Mouse (Mus musculus): Measurements from ENCODE around the gene Myh14. TPM values are rescaled to one million over a fixed set of nuclear protein-coding genes. Genes with fewer than 3 reads are reported as not detected.
"Not testable (repeated sequence)": the region's sequence is repeated elsewhere in the genome, so short reads cannot be mapped to it uniquely, and the experiment has no call there.

Gene Myh14
- total RNA-seq (2021), result 1 to 10 TPM; 5.5 to 9.8 TPM
- long read RNA-seq, experiment 1, full-length matches to known transcripts, result 2 of 5 reads
- long read RNA-seq, experiment 1, partial matches to known transcripts, result 2 of 5 reads
- long read RNA-seq, experiment 1, other reads (novel, unspliced or antisense), result 1 of 5 reads
- long read RNA-seq, experiment 2, partial matches to known transcripts, result 0 of 3 reads
- long read RNA-seq, experiment 2, other reads (novel, unspliced or antisense), result 3 of 3 reads

DNA sequence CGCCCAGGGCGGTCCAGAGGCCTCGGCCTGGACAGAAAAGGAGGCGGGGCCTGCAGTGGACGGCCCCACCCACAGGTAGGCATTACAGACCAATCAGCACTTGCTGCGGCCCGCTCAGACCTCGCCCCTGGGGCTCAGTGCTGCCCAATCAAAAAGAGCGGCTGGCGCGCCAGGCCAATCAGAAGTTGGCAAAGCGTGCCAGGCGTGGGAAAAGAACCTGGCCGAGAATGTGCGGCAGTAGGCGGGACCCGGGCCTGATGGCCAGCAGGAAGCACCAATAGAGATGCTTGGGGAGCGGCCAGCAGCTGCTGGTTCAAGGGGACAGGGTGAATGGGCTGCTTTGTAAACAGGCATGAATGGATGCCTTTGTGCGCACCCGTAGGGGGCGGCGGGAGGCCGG is at the start of gene Myh14:
TSS of gene Myh14 (minus strand) at position 41 of the 400 bp plus-strand sequence.
- peak; percentile 92 for DNase-seq

DNA sequence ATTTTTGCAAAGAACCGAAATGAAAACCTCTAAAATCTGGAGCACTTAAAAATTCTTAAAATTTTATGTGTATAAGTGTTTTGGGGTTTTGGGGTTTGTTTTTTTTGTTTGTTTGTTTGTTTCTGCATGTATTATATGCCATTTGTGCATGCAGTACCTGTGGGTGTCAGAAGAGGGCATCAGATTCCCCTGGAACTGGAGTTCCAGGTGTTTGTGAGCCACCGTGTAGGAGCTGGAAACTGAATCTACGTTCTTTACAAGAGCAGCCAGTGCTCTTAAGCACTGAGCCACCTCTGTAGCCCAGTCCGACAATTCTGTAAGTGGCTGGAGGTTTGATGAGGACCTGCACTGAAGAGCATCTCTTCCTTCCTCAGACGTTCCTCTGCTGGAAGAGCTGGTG is 39.2 kb upstream of the Myh14 start:
- no peak for DNase-seq

DNA sequence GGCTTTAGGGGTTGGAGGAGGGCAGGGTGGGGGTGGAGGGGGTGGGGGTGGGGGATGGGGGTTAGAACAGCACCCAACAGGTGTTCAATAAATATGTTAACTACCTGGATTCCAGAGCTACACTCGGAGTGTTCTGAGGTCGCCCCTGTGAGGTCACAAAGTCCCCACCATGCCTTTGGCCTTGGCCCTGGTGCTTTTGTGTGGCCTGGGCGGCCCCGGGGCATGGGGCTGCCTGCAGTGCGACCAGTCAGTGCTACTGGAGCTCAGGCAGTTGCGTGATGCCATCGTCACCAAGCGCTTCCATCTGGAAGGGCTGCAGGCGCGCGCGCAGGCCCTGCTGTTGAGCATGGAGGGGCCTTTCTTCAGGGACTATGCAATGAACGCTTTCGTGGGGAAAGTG is 37.9 kb upstream of the Myh14 start, which contains the start of gene Izumo2:
TSS of gene Izumo2 (plus strand) at position 169 of the 400 bp plus-strand sequence.
- no peak for DNase-seq

DNA sequence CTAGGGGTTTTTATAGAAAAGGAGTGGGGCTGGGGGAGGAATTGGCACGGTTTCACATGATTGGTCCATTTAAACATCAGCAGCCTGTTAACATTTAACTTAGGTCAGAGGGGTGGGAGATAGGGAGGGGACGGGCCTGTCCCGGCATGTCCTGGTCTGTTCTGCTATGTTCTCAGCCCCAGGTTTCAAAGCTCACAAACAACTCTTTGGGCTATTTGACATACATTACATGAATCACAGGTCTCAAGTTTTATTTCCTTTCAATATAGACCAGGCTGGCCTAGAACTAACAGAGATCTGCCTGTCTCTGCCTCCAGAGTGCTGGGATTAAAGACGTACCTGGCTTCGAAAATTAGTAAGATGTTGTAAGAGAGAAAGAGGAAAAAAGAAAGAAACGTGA is 37.5 kb upstream of the Myh14 start:
- DNase-seq, result not testable (repeated sequence)

DNA sequence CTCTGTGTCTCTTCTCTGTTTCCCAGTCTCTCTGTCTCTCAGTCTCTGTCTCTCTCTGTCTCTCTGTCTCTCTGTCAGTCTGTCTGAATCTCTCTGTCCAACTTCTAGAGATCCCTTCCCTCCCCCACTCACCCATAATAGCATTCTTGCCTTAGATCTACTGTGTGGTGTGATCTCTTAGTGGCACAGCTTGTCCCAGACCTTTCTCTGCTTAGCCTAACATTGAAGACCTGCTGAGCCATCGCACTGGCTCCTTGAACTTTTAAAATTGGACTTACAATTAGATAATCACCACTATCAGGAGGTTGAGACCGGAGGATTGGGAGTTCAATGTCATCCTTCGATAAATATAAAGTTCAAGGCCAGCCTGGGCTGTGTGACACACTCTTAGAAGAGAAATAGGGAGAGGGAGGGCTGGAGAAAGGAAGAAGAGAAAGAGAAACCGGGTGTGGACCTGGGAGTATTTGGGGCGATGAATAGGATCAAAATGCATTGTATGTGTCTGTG is 36.6 kb upstream of the Myh14 start:
- DNase-seq, result no peak

DNA sequence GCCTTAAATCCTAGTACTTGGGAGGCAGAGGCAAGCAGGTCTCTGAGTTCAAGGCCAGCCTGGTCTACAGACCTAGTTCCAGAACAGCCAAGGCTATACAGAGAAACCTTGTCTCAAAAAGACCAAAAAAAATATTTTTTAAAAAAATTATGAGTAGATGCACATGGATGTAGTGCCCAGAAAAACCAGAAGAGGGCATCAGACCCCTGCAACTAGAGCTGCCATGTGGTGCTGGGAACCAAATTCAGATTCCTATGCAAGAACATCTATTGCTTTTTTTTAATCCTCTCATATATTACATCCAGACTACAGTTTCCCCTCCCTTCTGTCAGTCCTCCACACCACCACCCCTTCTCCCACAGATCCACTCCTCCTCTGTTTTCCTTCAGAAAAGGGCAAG is 35.7 kb upstream of the Myh14 start:
- DNase-seq, result no peak

DNA sequence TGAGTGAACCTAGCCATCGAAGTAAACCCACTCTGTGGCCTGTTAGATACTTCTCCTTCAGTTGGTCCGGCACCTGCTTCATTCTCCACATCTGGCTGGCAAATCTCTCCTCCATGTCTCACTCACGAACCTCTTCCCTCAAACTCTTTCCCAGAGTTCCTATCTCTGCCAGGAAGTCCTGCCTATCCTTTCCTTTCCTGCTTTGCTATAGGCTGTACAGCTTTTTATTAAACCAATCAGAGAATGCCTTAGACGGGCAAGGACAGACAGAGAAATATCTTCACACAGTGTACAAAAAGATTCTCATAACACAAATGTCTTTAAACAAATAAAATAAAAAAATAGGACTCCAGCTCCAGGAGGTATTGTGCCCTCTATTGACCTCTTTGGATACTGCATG is 34.4 kb upstream of the Myh14 start:
- DNase-seq, result no peak

DNA sequence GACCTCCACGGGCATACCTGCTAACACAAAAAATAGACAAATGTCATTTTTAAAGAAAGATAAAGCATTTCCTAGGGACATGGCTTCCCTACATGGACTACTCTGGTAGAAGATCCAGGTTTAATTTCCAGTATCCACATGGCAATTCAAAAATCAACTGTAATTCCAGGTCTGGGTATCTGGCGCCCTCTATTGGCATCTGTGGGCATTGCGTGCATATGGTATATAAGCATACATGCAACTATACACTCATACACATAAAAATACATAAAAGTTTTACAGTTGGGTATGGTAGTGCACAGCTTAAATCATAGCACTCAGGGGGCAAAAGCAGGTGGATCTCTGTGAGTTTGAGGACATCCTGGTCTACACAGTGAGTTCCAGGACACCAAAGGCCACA is 33.7 kb upstream of the Myh14 start:
- peak; percentile 56 for DNase-seq

DNA sequence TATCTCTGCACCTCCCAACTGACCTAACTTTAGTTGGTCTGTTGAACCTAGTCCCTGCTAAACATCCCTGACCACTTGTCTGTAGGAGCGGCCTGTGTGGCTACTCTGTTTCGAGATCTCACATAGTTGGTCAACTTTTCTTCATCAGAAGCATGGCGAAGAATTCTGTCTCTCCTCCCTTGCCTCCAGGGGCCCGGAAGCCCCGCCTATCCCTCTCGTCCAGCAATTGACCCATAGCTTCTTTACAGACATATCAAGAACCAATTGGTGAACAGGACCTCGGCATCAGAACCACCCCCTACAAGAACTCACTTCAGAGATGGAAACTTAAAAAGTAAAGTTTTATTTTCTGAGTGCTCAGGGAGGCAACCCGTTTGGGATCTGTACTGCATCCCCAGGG is 32.3 kb upstream of the Myh14 start:
- DNase-seq, result no peak

DNA sequence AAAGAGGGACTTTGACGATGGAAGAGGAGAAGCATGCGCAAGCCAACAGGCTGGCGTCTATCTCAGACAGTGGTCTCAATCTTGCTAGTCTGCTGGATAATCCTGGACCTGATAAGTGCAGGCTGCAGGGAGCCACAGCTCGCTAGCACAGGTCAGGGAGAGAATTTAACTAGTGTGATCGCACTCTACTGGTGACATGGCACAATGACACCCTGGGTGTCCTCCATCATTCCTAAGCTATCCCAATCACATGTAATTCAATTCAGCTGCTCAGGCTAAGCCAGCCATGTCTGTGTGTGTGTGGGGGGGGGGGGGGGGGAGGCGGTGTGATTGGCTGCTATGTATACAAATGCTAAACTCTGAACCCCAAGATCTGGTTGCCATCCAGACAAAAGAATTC is 31.3 kb upstream of the Myh14 start:
- no peak for DNase-seq

DNA sequence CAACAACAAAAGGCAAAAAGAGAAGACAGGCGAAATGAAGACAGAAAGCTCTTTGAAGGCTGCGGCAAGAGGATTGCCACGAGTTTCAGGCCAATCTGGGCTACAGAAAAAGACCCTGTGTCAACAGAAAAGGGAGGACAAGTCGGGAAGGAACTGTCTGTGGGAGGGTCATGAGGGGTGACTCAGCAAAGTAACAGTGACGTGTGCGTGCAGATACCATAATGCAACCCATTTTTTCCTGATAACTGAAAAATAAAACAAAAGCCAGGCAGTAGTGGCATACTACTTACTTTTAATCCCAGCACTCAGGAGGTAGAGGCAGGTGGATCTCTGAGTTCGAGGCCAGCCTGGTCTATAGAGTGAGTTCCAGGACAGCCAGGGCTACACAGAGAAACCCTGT is 27.3 kb upstream of the Myh14 start:
- DNase-seq, result no peak

DNA sequence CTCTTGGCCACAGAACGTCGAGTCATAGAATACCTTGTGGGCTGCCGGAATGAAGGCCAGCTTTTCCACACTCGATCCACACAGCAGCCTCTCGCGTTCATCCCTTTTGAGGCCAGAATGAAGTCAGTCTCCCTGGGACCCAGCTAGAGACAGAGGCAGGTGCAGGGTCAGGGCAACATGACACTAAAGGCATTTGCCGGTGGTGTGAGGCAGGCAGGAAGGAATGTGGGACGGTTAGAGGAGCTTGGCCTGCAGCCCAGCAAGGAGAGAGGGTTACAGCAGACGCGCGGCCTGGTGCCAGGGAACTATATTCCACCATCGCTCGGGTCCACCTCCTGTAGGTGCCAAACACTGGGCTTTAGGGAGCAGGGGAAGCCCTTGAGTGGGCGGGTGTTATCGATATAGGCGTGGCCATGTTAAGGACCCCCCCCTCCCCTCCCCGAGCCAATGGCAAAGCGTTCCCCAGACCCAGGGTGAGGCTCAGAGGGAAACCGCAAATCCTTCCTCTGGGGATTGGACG is 26.6 kb upstream of the Myh14 start:
- peak; percentile 83 for DNase-seq

DNA sequence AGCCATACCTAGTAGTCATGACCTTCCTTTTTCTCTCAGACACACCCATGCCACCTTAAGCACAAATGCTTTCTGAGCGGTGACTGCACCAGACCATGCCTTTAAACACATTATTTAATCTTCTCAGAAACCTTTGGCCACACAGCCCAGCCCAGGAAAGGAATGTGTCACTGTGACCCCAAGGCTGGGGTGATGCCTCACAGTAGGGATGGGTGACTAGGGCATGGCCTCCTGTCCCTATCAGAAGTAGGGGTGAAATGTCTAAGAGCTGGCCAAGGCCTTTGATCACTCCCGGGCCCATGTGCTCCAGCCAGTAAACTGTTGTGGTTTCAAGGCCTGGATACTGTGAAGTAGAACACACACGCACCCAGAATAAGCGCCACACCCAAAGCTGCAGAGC is 24.6 kb upstream of the Myh14 start:
- DNase-seq, result no peak

DNA sequence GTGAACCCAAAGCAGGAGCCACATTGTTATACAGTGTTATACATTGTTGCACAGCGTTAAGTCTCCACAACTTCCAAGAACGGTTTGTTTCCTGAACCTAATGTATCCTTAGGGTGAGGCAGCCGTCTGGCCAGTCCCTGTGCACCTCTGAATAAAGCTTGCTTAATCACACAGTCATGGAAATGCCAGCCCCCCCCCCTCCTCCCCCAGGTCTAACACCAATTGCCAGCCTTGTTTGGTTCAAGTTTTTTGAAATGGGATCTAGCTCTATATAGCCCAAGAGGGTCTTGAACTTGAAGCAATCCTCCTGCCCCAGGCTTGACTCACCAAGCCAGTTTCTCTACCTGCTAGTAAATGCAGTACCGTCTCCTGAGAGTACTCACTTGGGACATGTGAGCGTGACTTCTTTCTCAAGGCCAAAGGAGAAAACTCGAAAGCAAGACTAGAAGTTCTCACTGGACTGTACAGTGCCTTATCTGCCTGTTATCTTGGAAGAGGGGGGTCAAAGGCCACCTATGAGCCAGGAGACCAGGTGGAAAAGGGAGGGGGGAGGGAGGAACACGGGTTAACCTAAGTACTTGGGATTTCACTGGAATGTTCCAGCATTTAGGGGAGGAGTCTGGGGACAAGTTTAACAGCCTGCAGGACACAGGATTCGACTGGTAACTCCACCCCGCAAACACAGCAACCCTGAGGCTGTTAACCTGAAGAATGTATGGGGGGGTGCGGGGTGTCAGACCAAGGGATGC is 23.0 kb upstream of the Myh14 start:
- no peak for DNase-seq

DNA sequence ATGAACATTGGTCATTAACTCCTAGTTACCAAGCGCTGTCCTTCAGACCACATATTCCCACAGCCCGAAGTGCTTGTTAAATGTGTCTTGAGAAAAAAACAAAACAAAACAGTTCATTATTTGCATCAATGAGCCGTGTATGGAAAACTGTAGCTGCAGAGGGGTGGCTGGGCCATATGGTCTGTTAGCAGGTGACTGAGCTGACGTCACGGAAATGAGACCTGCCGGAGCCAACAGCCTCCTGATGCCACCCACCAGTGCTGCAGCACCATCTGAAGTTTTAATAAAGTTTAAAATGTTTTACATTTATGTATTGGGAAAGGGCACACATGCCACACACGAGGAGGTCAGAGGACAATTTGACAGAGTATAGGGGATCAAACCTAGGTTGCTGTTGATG is 18.7 kb upstream of the Myh14 start:
- DNase-seq, result no peak

DNA sequence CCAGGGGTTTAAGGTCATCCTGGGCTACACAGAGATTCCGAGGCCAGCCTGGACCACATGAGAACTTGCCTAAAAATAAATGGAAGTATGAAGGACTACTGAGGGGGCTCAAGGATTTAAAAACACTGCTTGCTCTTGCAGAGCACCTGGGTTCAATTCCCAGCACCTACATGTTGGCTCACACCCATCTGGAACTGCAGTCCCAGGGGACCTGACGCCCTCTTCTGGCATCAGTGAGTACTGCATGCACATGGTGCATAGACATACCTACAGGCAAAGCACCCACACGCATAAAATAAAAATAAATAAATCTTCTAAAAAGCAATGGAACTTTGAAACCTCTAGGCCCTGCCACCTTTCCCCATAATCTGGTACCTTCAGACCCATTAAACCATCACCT is 18.2 kb upstream of the Myh14 start:
- no peak for DNase-seq

DNA sequence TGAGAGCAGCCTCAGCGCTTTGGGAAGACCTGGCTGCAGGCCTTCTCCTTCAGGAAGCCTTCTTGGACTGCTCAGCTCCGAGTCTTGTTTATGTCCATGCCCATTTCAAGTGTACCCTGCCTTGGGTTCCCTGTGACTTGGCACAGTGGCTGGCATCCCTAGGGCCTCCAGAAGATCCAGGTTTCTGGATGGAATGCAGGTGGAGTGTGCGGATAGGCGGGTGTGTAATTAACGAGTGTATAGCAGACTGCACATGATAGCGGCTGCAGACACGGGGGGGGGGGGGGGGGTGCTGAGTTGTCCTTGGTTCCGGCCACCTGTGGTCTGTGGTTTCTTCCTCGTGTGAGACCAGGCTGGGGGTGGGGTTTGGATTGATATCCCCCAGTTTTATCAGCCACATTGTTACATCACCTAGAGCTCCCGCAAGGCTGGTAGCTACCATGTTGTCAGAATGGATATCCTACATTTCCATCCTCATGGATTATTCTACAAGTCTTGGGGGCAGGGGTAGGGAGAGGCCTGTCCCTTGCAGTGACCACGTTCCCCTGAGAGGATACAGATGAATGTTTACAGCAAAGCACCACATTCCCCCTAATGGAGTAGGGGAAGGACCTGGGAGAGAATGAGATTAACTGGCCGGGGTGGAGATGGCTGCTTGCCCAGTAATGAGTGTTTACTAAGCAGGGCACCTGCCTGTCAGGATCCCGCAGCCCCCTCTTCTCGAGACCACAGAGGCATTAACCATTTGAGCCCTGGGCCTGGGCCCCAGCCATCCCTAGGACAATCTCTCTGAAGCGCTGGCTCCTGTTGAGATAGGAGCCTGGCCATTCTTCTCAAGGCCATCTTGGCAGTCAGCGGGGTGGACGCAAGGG is 15.1 kb upstream of the Myh14 start:
- DNase-seq, result no peak

DNA sequence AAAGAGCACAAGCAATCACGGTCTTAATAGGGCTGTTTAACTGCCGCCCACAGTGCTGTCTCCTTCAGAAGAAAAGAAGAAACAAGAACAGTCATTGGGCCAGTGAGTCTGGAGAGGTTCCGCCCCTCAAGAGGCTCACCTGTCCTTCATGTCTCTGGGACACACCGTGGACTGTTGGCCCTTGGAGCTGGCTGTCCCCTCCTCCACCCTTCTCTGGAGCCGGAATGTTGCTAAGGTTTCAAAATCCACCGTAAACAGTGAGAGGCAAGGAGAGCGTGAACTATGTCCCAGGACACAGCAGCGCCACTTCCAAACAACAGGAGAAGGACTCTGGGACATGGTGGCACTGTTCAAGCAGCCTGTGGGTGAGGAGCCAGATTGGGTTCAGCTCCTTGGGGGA is 13.0 kb upstream of the Myh14 start:
- no peak for DNase-seq

DNA sequence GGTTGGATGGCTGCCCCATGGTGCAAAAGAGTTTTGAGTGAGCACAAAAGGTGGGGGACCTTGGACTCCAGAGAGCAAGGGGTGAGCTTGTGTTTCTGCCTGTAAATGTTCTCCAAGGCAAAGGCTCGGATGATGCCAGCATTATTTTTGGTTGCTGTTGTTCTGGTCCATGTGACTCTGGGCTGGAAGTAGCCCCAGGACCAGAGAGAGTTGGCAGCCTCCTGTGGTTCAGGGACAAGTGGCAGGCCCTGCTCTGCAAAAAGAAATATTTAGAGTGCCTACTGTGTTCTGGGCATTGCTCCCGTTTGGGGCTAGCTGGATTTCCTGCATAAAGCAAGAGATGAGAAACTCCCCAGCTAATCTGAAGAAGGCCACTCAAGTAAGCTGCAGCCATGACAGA is 6.0 kb upstream of the Myh14 start:
- DNase-seq, result no peak

DNA sequence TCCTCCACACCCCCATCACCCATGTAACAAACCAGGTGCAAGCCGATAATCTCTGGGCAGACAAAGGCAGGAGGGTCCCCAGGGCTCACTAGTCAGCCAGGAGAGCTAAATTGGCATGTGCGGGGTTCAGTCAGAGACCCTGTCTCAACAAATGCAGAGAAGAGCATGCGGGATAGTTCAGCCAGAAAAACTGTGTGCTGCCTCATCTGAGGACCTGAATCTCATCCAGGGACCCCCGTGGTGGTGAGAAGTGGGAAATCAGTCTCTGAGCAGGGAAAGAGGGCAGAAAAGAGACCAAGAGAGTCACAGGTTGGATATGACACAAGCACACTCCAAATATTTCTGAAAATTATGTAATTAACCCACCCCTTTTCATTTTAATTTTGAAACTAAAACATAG is 5.5 kb upstream of the Myh14 start:
- no peak for DNase-seq

DNA sequence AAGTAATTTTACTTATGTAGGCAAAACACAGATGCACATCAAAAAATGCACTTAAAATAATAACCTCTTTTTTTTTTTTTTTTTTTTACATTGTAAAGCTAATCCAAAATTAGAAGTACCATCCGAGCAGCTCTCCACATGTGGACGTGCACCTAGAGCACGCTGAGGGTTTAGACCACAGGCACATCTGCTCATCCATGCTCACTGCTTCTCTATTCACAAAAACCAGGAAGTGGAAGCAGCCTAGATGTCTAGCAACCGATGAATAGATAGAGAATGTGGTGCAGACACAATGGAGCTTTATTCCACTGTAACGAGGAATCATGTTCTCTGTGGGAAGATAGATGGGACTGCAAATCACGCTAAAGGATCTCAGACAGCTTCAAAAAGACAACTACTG is 4.5 kb upstream of the Myh14 start:
- DNase-seq, result no peak

DNA sequence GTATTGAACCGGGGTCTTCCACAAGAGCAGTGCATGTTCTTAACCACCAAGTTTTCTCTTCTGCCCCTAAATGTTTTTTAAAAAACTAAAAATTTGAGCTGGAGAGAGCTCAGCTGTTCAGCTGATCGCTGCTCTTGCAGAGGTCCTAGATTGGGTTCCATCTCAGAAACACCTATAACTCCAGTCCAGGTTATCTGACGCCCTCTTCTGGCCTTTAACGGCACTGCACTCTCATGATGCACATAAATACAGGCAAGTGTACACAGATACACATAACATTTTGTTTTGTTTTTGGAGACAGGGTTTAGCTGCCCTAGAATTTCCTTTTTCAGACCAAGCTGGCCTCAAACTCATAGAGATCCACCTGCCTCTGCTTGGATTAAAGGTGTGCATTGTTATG is 3.9 kb upstream of the Myh14 start:
- no peak for DNase-seq

DNA sequence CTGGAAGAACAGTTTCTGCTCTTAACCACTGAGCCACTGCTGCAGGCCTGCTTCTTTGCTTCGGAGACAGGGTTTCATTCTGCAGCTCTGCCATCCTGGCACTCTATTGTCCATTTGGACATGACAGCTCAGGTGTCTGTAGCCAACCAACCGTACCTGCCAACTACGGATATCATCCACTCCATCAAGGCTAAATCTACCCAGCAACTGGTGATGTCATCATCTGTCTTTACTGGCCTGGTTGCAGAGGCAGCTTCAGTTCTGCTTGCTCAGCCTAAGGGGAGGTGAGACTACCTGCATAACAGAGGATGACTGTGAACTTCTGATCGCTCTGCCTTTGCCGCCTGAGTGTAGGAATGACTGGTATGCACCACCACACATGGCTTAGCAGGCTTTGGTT is 1.6 kb upstream of the Myh14 start:
- no peak for DNase-seq
